Mouse (Mus musculus) lung, postnatal 10 days (tissue): ENCODE data around the gene Rpl18a.

Source experiments
- DNase-seq: peaks from one replicate; pipeline ENCODE4 v3.0.0; 2021

Rpl18a gene

DNA sequence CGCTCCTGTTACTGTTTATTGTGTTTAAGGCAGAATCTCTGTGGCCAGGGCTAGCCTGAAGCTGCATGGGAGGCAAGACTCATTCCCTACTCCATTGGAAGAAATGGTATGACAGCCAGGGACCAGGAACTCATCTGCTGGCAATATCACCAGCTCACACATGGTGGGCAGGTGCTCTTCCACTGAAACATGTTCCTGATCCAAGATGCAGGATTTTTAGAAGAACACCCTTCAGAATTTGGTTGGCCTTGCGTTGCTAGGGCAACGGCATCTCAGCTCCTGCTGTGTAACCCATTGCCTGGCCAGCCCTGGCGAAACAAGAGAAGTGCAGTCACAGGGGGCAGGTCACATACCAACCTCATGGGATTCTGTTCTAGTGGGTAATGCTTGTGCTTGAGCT is 17.7 kb downstream of the Rpl18a start:
- DNase-seq = no peak

DNA sequence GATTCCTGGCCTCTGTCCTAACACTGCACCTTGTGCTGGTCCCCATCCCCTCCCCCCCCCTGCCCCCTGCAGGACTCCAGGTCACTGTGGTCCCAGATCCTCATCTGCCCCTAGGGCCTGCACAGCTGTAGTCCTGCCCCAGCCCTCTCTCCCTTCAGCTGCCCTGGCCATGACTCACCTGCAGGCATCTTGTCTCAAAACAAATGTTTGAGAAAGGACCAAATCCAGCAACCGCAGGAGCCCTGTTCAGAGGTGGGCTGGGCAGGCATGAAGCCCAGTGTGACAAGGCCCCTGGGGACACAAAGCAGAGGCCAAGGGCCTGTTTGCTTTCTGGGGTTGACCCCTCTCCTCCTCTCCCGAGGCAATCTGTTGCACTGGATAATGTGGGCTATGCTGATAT is 19.0 kb downstream of the Rpl18a start:
- DNase-seq = no peak

DNA sequence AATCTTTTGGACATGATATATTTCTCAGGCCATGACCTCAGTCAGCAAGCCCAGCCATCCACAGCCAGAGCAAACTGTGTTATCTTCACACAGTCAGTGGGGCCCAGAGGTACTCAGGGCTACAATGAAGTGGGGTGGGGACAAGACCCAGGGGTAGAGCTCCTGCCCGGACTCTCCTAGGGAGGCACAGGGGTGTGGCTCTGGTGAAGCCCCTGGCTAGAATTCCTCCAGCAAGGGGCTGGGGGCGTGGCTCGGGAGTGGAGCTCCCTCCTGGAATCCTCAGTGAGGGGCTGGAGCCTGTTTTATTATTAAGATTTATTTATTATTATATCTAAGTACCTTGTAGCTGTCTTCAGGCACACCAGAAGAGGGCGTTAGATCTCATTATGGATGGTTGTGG is 20.8 kb downstream of the Rpl18a start:
- DNase-seq = no peak

DNA sequence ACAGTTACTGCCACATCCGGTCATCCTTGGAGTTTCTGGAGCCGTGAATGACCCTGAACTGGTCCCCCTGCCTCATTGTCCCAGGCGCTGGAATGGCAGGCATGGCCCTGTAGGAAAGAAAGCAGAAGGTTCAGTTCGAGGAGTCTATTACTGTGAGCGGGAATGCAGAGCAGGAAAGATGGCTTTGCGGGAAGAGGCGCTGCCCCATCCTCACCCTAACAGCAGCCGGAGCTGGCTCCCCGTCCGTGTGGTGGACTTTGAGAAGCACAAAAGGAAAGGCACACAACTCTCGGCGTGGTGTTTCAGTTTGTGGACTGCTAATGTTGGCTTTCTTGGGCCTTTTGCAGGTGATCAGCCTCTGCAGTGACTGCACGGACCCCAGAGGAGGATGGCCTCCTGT is 22.8 kb downstream of the Rpl18a start:
- DNase-seq = no peak

DNA sequence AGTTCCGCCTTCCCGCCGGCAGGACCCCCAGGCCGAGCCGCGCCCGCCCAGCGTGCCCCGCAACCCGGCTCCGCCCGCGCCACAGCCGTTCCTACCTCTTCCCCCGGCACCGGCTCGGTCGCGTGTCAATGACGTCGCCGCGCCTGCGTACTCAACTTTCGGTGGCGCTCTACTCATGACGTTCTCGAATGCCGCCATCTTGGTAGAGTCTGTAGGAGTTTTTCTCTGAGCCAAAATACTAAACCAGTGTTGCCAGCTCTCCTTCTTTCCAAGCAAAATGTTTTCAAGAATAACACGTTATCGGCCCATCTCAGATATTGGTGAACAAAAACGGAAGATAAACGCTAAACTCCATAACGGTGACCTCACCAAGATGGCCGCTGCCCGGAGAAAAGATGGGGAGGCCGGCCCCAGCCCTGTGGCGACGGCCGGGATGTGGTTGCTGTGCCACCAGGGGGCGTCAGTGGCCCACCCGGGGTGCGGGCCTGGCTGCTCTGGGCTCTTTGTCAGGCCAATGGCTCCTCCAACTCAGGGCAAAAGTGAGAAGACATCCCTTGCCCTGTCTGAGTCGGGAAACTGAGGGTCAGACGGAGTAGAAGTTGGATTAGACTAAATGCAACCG is 23.7 kb downstream of the Rpl18a start, which contains the start of gene Ccdc124:
Gene Ccdc124, minus strand, starts transcription at position 572 of the 622 bp plus-strand sequence.
- DNase-seq = peak; percentile 96

DNA sequence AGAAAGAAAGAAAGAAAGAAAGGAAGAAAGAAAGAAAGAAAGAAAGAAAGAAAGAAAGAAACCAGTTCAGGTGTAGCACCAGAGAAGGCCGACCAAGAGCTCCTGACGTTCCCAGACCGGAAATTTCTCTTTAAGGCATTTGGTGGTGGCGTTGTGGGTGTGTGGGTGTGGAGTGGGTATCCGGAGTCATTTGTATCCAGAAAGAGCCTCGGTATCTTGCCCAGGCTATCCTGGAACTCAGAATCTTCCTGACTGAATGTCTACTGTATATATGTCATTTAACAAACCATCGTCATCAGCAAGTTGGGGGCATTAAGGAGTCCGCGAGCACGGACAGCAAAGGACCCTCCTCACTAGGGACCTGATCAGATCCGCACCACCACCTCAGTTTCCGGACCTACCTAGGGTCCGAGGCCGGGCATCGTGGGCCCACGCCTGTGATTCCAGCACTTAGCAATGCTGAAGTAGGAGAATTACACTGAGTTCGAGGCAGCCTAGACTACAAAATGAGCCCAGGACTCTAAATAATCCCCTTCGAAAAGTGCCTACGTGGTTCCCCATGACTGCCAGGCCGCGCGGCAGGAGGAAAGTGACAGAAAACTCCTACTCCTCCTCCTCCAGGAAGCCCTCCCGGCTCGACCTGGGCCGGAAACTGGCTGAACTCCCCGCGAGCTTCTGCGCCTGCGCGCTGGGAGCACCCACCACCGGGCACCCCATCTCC is 24.4 kb downstream of the Rpl18a start:
- no peak for DNase-seq

DNA sequence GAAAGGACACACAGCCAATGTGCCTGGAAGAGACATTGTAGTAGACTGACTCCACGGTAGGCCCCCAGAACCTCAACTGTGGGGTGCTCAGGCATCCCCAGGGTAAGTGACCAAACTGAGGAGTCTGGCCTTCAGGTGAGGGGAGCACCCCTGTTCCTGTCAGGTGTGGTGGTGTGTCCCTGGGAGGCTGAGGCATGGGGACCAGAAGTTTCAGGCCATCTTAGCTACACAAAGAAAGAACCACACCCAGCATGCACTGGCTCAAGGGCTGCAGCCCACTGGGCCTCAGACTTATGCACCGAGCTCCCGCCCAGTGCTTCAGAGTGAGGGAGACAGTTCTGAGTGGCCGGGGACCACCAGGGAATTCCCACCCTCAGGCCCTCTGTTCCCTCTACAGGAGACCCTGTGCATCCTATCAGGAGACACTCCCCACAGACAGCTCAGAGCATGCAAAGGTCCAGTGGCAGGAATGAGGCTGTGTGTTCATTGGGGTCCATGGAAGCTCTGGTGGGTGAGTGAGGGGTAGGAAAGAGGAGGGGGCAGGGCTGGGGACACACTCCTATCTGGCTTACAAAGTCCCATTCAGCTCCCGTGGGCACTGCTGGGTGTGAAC is 25.9 kb downstream of the Rpl18a start:
- no peak for DNase-seq

DNA sequence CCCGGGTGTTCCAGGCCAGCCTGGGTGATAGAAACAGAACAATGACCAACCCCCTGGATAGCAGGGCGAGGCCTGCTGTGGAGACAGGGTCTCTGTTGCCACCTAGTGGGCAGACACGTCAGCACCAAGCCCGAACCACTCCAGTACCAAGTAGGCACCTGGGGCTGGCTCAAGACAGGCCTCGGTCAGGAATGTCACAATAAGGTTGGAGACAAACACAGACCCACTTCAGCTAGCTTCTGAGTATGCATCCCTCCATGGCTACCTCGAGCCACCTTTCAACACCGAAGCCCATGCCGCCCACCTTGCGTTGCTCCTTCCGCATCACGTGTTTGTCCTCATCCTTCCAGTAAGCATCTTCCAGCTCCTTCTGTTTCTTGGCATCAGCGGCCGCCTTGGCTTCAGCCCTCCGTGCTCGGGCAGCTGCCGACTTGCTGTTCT is 27.6 kb downstream of the Rpl18a start:
- peak; percentile 89 for DNase-seq

DNA sequence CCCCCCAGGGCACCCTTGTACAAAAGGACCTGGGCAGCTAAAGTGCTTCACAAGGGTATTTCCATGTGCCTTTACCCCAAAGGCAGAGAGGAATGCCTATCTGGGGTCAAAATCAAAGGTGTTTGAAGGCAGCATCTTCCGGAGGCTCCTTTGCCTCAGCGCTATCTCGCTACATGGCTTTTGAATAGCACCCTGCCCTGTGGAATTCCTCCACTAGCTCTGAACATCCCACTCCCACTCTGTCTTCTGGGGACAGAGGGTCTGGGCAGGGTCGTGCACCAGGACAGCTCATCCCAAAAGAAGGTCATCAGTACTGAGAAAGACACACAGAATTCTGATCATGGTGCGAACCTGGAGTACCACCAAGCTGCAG is 28.0 kb downstream of the Rpl18a start:
- DNase-seq = no peak

DNA sequence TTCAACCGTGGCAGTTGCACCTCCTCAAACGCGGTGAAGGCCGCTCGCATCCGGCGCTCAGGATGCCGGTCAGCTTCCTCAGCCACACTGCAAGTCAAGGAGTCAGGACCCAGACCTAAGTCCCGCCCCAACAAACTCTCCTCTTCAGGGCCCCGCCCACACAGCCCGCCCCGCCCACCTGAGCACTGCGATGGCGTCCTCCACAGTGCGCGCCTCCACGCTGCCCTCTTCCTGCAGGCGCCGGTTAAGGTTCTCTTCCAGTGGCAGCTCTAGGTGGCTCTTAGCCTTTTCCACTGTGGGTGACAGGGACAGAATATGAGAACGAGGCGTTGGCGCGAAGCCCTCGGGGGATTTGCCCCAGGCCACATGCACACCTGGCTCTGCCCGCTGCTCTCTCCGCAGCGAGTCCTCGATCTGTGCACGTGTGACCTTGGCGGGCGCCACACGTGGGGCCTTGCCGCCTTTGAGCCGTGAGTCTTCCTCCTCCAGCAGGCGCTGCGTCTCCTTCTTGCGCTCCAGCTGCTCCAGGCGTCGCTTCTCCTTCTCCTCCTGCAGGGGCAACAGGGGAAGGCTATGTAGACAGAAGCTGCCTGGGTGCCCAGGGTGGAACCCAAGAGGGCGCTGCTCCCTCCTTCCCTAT is 28.5 kb downstream of the Rpl18a start:
- DNase-seq = peak; percentile 73

DNA sequence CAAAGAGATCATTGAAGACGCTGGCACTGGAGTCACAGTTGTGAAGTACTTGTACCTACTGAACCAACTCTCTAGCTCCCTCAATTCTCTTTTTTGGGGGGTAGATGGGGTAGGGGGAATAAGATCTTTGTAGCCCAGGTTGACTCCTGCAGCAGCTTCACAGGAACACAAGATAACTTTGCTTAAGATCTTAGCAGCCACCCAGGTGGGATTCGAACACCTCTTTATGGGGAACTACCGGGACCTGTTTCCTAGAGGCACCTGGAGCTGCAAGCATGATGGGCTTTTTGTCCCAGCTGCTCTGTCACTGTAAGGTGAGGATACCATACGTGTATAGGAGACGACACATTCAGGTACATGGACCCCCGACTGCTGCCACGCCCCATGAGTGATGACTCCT is 30.6 kb downstream of the Rpl18a start:
- no peak for DNase-seq

DNA sequence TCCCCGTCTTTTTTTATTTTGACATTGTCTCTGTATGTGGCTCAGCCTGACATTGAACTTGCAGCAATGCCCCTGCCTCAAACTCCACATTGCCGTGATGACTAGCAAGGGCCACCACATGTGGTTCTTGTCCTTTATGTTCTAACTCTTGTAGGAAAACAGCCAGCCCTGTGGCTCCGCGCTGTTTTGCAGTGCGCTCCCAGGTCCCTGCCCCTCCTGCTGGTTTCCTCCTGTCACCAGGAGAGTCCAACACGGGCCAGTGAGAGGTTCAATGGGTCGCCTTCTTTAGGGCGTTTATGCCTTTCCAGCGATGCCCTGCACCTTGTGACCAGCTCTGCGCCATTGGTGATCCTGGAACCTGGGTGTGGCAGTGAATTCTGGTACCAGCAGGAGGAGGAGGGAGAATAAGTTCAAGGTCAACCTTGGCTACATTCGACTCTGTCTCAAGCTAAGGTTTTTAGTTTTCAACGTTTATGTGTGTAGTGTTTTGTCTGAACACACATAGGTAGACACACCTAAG is 31.2 kb downstream of the Rpl18a start:
- no peak for DNase-seq

DNA sequence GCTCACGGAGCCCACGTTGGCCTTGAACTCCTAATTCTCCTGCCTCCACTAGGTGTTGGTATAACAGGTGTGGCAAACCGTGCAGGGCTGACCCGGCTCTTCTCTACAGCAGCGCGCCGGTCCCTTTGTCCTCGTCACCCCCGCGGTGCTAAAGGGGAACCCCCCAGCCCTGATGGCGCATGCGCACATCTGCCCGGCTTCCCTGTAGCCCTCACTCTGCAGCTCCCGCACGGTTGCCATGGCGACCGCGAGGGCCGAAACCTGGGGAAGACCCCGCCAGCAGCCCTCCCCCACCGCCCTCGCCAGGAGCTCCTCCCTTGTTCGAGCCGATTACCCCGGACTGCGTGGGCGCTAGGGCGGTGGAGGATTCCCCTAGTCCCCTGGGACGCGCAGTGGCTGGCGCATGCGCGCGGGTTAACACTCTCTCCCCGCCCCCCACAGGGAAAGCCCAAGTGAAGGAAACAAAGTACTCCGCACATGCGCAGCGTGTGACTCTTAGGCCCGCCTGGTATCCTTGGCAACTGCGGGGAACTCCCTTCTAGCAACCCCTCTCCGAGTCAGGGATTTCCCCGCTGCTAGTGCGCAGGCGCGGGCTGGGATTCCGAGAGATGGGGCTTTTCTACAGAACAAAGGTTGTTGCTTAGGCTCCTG is 31.7 kb downstream of the Rpl18a start:
- DNase-seq = peak; percentile 100

DNA sequence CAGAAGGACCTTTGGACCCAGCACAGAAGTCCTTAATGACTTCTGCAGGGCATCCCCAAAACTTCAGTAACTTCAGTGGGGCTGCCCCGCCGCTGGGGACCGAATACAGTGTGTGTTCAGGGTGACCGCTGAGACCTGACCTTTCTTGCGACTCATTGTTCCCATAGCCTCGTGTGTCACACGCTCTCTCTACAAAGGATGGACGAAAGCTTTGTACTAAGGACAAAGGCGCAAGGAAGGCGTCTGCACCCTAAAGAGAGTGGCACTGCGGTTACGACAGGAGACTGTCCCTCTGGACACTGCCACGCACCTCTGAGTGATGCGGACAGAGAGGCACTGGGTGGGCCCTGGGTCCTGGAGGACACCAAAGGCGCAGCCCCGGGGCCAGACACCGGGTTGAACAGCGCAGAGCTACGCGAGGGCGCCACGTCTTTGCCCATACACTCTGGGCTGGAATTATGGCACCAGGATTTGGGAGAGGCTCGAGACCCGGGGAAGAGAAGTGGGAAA is 32.4 kb downstream of the Rpl18a start:
- DNase-seq = no peak

DNA sequence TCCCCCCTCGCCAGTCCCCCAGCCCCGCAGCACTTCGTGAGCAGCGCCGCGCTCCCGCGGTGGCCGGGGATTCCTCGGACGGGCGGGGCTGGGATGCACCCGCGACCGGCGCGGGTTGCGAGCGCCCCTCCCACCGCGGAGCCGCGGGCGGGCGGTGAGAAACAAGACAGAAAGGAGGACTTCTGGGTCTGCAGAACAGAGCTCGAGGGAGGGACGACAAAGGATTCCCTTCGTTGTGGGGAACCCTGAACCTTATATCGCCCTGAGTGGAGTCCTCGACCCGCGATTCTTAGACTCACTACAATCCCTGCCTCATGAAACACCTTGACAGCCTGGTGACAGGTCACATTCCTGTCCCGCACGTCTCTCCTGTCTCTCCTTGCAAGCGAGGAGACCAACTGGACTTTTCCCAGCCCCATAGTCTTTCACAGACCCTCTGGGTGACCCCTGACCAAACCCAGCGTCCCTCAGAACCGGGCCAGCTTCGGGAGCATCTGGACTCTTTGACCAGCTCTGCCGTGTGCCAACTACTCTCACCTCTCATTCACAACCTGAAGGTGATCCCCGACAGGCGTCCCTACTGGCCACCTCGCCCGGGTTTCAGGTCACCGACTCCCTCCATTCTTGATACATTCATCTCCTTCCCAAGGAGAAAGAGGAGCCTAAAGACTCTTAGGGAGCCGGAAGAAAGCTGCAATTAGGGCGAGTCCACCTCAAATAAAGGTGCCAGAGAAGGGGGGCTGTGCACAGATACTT is 33.1 kb downstream of the Rpl18a start:
- no peak for DNase-seq

DNA sequence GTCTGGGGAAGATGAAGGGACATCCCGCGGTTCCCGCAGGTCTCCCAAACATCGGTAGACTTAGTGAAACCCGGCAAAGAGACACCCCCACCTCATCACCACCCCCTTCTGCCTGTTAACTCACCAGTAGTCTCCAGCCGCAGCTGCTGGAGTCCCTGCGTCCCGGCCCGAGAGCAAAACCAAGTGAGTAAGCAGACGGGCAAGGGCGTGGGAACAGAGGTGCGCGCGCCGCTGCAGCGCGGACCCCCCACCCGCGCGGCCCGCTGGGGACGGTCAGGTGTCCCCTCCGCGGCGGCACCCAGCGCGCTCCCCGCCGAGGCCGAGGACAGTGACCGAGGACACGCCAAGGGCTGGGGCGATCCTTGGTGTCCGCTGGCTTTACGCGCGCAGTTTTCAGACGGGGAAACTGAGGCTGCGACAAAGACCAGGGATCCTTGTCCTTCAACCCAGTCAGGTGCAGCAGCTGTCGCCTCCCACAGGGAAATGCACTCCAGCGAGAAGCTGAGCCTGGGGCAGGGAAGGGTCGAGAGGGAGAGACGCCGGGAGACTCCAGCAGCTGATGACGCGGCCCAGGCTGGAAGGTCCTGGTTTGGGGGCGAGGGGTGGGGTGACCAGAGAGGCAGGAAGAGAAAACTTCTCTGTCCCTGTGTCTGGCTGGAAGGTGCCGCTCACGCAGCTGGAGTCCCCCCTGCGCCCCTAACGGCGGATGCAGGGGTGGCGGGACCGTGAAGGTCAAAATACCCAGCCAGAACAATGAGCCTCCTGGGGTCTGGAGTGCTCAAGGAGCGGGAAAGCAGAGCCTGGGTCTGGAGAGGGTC is 34.2 kb downstream of the Rpl18a start, which contains the start of gene Kcnn1:
Gene Kcnn1, minus strand, starts transcription at position 435 of the 818 bp plus-strand sequence.
- DNase-seq = peak; percentile 38

DNA sequence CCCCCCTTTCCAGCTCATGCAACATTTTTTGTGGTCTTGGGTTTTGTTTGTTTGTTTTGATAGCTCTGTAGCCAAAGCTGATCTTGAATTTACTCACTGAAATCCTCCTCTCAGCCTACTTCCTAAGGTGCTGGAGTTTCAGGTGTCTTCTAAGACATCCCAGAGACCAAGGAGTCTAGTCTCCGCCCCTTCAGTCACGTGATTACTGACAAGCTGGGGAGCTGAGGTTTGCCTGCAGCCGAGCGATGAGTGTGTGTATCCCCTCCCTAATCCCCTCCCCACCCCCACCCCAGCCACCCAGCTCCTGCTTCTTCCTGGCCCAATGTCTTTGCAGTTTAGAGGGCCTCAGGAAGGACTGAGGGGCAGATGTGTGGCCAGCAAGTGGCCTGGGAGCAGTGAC is 39.7 kb downstream of the Rpl18a start:
- DNase-seq = no peak

DNA sequence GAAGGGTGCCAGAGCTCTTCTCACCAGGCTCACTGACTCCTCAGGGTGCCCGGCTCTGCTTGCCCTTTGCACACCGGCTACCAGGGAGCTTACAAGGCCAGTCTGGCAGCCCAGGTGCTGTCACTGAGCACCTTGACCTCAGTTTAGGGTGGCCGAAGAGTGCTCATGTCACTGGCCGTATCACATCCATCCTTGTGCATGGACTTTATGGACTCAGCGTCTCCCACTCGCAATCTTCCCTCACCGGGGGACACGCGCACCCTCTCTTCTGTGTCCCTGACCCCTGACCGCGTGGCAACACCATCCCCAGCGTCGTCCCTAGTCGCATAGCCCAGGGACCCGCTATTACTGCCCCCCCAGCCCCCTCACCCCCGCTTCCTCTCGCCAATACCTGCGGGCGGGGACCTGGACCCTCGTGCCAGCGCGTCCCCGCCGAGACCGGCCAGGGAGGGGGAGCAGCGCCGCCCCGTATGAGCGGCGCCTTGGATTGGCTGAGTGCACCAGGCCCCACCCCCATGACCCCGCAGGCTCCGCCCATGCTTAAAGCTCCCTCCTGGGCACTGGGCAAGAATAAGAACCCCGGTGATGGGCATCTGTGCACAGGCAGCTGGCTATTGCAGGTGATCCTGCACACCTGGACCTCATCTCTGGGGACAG is 40.5 kb downstream of the Rpl18a start:
- DNase-seq = peak; percentile 81

DNA sequence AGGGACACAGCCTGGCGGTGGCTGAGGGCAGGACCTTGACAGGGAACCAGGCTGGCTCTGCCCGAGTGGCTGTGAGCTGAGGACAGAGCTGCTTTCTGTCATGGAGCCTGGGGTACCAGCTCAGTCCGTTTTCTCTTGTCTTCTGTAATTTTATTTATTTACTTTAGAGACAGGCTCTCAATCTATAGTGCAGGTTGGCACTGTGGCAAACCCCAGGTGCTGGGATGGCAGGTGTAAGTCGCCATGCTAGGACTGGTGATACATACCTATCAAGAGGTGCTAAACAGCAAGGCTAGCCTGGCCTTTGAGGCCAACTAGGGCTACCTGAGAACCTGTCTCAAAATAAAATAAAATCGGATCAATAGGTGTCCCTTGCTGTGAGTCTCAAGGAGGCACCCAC is 41.2 kb downstream of the Rpl18a start:
- DNase-seq = no peak

DNA sequence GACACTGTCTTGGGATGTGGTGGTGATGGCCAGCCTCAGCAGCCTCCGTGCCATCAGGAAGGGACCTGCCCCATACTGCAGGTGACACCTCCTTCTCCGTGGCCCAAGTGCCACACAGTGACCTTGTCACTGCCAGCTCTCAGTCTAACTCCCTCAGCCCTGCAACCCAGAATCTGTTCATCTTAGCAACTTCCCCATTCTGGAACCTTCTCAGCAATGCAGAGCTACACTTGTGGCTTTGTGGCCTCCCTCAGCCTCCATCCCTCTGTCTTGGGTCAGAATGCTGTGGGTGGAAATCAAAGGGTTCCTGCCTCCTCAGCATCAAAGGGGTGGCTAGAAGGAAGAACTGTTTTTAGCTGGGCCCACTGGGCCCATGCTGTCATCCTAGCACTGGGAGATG is 43.3 kb downstream of the Rpl18a start:
- DNase-seq = no peak
